Mouse (Mus musculus) left cerebral cortex, postnatal 25 days (tissue): ENCODE data around the gene Btbd11. TPM values are rescaled to one million over a fixed set of nuclear protein-coding genes. Genes with fewer than 3 reads are reported as not detected.

Experiments
- DNase-seq, 2 experiments: peaks; one replicate each; pipeline ENCODE4 v3.0.0; 2022; ENCODE audit warnings: low spot score in 2 of 2, mixed read lengths in 1 of 2
- intact Hi-C: fragments of 180-260 bp; cut with DNase I; formaldehyde crosslinking; loops from one replicate; pipeline ENCODE4 v1.15.1; 2025
- total RNA-seq, 2 experiments: library from RNA; stranded (reverse); gene quantifications; 2 replicates each; pipeline ENCODE4 v1.2.3; 2021

Btbd11 gene
- total RNA-seq, 2 experiments from 2014 or later = 25.9 to 26.8 TPM

DNA sequence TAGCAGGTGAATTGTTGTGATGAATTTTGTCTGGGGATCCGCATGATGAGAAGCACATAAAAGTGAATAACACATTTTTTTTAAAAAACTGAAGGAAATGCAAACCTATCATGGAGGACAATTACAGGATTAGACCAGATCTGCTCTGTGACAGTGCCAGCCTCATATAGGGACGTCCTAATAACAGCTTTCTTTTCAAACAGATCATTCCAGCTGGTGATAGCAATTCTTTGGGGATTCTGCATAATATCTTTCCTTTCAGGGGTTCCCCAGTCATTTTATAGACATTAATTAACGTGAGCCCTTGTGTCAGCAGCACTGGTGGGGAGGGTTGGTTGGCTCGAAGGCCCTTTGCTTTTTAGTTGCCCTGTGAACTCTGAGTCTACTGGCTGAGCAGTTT, 7.9 kb downstream of the Btbd11 start:
- intact Hi-C loops = no loop called here
- DNase-seq = no peak

DNA sequence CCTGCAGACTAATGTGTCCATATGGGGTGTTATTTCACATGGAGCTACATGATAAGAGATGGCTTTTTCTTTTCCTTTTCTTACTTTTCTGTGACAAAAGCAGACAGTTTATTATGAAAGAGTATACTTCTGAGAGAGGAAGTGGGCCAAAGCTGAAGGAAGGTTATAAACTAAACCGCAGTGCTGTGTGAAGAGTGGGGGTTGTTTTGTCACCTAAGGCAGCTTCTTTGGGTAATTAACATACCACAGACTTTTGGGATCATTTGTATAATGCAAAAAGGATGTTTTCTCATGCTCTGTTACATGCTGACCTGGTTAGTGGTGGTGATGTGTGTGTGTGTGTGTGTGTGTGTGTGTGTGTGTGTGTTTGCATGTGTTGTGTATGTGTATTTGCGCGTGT, 24.5 kb downstream of the Btbd11 start:
- DNase-seq = no peak
- intact Hi-C loops = no loop called here

DNA sequence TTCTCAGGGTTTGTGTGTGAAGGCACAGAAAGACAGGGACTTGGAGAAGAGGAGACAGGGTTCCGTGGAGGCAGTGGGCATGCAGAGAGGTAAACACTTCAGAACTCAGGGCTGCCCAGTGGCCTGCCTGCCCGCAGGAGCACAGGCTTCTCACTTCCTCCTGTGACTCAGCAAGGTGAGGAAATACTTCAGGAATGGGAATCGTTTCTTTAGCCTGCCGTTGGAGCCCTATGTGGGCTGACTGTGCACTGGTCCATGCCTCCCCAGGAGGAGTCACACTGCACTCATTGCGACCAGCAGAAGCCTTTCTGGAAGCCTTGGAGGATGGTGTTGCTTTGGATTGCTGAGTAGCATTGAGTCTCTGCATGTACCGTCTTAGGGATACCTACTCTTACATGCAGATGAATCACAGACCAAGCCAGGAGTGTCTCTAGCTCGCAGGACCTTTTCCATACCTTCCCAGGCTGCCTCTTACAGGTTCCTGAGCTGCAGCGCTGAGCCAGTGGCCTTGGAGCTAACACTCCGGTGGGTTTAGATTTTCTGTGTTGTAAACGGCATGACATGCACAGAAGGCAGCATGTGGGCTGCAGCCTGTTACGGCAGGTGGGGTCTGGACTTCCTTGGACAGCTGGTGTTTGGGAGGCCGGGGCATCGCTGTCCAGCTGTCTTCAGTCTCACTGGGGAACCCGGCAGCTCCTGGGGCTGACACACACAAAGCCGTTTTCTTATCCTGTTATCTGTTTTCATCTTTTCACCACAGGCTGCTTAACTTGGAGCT, 34.4 kb downstream of the Btbd11 start:
- peak; percentile 6 to 17 for DNase-seq
- intact Hi-C loops = no loop called here

GRCm38 (mm10) chr10:85421629-85422012, 35.0 kb downstream of the Btbd11 start:
- no peak for DNase-seq
- intact Hi-C loops = no loop called here

GRCm38 (mm10) chr10:85425756-85426155, 39.1 kb downstream of the Btbd11 start:
- intact Hi-C loops = no loop called here
- no peak for DNase-seq

GRCm38 (mm10) chr10:85437217-85437616, 50.6 kb downstream of the Btbd11 start:
- intact Hi-C loops = no loop called here
- no peak for DNase-seq

DNA sequence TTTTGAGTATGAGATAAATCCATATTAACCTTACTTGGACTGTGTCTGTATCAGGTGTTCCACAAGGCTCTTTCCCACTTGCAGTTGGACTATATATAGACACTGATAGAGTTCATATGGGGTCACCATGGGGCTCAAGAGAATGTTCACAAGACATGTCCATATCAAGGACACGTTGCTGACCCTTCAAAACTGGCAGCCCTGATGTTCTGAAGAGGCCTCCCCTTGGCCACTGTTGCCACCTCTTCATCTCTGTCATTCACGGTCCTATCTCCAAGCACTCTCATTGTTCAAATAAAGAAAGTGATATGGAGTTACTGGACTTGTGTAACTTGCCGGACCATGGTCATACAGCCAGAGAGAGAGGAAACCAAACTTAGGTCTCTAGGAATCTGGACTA, 56.8 kb downstream of the Btbd11 start:
- DNase-seq = no peak
- intact Hi-C loops = no loop called here

GRCm38 (mm10) chr10:85445891-85446290, 59.3 kb downstream of the Btbd11 start:
- no peak for DNase-seq
- intact Hi-C loops = no loop called here

DNA sequence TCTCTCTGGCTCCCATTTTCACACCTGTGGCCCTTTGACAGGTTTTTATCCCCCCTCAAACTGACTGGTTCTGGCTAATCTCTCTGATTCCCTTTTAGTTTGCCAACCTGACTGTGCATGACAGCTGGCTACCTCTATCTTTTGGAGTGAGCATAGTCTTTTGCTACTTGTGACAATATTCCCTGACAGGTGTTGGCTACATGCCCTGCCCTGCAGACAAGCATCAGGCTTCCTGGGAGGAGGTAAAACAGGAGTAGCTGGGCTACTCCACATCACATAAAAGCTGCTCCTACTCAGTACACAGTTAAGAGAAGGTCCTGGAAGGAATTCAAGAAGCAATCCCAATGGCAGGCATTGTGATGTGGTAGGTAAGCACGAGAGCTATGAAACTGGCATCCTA, 60.1 kb downstream of the Btbd11 start:
- no peak for DNase-seq
- intact Hi-C loops = no loop called here

DNA sequence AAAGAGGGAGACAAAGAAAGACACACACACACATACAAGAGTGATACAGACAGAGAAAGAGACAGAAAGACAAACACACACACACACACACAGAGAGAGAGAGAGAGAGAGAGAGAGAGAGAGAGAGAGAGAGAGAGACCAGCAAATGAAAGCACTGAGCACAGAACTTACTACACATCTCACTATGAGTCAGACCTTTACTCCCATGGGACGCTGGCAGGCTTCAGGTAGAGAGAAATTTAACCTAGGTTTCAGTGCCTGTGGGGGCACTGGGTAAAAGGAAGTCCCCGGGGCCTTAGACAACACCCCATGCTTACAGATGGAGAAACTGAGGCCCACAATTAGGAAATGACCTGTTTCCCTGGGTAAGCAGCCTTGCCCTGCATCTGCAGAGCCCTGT, 61.3 kb downstream of the Btbd11 start:
- intact Hi-C loops = no loop called here

GRCm38 (mm10) chr10:85451629-85452368, 65.2 kb downstream of the Btbd11 start:
- intact Hi-C loops = no loop called here
- no peak for DNase-seq

More for the DNA sequence above, 61.3 kb downstream of the Btbd11 start:
- DNase-seq = no peak

- DNase-seq = no peak
- intact Hi-C loops = no loop called here
These were observed 66.7 kb downstream of the Btbd11 start for GRCm38 (mm10) chr10:85453221-85453775.

DNA sequence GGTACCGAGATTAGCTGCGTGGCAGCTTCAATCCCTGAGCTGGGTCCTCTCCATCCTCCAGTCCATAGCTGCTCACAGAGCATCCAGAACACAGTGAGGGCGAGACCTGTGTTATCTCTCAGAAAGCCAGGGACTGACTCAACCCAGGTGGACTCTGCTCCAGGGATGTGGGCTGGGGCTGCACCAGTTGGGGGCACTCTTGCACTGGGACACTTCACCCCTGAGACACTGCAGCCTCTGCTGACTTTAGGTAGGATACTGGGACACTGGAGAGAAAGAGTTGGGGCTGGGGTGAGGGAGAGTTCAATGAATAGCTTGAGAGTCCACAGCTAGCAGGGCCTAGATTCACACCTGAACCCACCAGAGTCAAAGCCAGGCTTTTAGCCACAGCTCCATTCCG, 69.4 kb downstream of the Btbd11 start:
- no peak for DNase-seq
- intact Hi-C loops = no loop called here

DNA sequence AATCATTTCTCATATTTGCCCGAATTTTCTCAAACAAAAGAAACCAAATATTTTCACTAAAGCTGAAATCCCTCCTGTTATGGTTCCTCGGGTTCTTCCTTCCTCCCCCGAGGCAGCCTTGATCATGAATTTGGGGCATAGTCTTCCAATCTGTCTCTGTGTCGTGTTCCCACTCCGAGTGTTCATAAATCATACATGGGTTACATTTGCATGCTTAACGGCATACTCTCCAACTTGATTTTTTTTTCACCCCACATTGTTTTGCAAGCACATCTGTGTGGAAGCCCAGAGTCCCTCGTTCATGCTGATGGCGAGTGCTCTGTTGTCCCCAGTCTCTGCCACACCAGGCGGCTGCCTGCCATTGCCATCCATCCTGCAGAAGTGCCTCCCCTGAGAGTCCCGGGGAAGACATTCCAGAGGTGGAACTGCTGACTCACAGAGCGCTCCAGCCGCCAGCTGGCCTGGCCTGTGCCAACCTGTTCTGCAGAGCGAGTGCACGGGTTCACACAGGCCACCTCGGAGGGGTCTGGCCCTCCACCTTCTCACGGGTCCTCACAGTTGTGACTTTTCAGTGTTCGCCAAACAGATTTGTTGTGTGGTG, 72.2 kb downstream of the Btbd11 start:
- DNase-seq = peak; percentile 8 to 41
- intact Hi-C loops = no loop called here

- intact Hi-C loops = no loop called here
- DNase-seq = no peak
These were observed 74.1 kb downstream of the Btbd11 start for GRCm38 (mm10) chr10:85460736-85461135.

DNA sequence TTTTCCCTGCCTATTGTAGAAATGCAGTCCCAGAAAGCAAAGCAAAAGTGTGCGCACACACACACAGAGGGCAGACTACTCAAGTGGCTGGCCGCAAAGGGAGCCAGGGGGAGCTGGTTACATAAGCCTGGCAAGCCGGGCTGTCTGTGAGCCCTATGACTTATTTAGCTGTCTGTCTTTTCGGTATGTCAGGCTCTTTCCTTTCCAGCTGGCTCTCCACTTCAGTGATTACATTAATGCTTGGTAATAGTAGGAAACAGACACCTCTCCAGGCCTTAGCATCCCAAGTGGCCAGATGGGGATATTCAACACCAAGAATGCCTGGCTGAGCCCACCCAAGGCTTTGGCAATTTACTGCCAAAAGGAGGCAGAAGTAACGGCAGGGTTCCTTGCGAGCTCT, 77.5 kb downstream of the Btbd11 start:
- intact Hi-C loops = no loop called here
- no peak for DNase-seq

DNA sequence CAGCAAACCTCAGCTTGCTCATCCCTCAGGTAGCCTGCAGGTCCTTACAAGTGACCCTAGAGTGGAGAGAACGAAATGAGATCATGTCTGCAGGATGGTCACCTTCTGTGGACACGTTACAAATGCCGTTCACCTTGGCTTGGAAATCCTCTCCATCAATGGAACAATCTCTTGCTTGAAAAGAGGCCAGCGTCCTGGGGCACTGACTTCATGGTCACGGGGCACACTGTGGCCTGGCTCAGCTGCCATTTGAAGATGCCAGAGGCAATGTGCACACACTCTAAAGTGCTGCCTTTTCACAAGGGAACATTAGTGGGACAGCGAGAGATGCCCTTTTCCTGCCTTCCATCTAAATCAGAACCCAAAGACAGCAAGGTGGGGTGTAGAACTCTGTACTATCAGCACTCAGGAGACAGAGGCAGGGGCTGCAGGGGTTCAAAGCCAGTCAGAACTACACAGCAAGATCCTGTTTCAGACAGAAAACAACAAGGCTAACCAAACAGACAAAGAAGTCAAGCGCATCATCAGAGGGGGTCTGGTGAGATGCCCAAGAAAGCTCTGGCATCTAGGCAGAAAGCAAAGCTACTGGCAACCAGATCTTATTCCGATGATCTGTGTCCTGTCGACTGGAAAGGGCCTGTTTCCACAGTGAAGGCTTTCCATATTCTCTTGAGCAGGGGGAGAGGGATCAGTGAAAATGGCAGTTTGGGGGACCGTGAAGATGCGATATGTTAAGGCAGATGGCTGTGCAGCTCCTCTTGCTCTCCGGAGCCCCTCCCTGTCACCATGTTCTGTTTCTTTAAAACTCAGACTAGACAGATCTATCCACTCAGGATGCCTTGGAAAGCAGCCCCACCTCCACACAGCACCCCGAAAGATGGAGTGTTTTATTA, 79.1 kb downstream of the Btbd11 start:
- intact Hi-C loops = no loop called here
- DNase-seq = no peak

DNA sequence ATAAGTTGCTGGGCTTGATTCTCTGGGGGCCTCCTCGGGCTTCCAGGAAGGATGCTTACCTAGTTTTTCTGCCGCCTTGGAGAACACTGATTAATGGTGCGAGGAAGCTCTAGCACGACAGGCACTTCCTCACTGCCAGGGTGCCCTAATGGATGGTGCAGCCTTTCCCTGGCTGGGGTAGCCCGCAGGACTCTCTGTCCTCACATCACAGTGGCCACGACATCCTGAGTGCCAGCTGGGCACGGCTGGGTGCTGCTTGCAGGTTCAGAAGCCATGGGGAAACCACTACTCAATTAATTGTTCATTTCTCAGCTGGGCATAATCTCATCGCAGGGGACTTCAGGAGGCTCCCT, 79.8 kb downstream of the Btbd11 start:
- no peak for DNase-seq
- intact Hi-C loops = no loop called here

GRCm38 (mm10) chr10:85467393-85467792, 80.8 kb downstream of the Btbd11 start:
- intact Hi-C loops = no loop called here
- DNase-seq = no peak

DNA sequence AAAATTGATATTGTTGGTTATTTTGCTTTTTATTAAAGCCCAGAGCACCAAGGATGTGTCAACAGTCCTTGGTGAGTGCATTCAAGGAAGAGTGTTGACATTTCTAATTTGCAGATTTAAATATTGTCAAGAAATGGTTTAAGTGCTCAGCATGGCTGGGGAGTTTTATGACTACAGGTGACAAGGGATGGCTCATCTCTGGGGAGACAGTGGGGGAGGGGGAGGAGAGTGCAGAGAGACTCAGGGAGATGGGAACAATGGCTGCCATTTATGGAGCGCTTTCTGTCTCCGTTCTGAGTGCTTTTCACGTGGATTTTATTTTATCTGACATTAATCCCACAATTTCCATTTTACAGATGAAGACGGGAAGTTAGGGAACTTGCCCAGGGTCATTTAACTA, 81.9 kb downstream of the Btbd11 start:
- DNase-seq = no peak
- intact Hi-C loops = no loop called here
